Mouse (Mus musculus): Measurements from ENCODE around the gene Gaa. TPM values are rescaled to one million over a fixed set of nuclear protein-coding genes. Genes with fewer than 3 reads are reported as not detected.

Gaa gene
- polyA plus RNA-seq (2014; fragmentation: Illumina TruSeq; extraction: RNeasy Lipid Tissue Mini Kit (QIAGEN cat#74804); ENCODE audit: low read depth, low replicate concordance), result 98.1 TPM

DNA sequence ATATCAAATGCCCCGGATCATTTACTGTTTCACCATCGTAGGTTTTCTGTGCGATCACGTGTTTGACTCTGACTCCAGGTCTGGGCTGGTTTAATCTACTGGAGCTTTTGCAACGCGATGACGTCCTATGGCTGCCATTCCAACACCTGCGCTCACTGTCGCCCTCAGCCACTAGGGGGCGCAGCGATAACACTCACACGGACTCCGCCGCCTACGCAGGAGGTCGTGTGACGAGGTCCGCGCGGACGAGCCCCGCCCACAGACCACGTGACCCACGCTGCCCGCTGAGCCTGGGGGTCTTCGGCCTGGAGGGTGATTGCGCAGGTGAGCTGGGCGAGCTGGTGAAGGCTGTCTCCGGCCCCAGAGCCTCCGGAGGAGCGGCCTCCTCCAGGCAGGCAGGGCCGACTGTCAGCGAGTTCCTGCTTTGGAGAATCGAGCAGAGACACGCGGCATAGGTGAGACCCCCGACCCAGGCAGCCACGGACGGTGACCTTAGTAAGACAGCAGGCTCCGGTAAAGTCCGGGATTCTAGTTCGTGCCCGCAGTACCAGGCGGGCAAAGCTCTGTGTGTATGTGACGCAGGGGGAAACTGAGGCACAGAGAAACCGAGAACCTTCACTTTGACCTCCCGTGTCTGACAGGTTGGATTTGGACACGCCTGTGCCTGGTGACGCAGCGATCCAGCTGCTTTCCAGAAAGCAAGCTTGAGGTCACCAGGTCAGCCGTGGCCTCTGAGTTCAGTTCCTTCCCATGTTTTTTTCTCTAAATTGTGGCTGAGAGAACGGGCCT, at the start of gene Gaa:
Gene Gaa (plus strand): TSS at position 120 of the 789 bp plus-strand sequence.

GRCm38 (mm10) chr11:119228091-119228781, 39.5 kb upstream of the Gaa start, which contains the start of the genes Tbc1d16 and Ccdc40:
Tbc1d16 (minus strand) TSS chr11:119228499.
Ccdc40 (plus strand) TSS chr11:119228572.

DNA sequence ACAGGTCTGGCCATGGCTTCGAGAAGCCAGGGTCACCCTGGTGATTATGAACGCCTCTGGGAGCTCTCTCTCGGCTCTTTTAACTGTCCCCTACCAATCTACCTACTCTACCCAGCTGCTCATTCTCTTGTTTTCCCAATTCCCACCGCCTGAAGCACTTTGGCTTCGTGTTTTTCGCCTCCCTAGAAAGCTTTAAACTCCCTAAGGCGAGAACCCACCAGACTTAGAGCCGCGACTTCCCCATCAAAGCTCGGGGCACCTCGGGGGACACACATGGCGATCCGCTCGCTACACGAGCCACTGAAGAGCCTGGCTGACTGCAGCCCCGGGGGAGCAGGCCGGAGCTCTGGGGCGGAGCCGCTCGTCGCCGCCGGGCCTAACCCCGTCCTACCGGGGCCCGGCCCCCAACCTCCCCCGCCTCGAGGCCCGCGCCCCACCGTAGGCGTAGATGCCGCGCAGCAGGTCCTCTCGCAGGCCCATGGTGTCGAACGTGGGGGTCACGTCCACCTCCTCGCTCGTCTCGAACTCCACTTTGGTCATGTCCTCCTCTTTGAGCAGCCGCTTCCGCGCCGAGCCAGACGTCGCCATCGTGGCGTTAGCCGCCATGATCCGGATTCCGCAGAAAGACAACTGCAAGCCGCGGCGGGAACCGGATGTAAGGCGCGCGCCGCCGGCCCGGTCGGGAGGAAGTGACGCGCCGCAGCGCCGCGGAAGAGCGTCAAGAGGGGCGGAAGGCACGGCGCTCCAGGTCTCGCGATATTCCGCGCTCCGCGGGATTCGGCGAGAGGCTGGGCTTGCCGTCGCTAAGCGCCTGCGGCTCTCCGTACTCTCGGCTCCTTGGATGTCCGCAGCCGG, 31.9 kb downstream of the Gaa start, which contains the start of gene Eif4a3:
Gene Eif4a3 (minus strand): TSS at position 699 of the 855 bp plus-strand sequence.

GRCm38 (mm10) chr11:119307658-119307867, 39.9 kb downstream of the Gaa start, which contains the start of gene Card14:
Card14 (plus strand) TSS chr11:119307768.

Other genes with a start within 250 kb of the Gaa start
- gene Cbx2, start 244.9 kb upstream of the Gaa start, polyA plus RNA-seq (2014; fragmentation: Illumina TruSeq; extraction: RNeasy Lipid Tissue Mini Kit (QIAGEN cat#74804); ENCODE audit: low read depth, low replicate concordance), result 2.7 TPM
- gene Cbx8, start 226.9 kb upstream of the Gaa start, polyA plus RNA-seq (2014; fragmentation: Illumina TruSeq; extraction: RNeasy Lipid Tissue Mini Kit (QIAGEN cat#74804); ENCODE audit: low read depth, low replicate concordance), result 6.0 TPM
- 15.9 TPM for gene Cbx4, start 181.7 kb upstream of the Gaa start, polyA plus RNA-seq (2014; fragmentation: Illumina TruSeq; extraction: RNeasy Lipid Tissue Mini Kit (QIAGEN cat#74804); ENCODE audit: low read depth, low replicate concordance)
- 11.0 TPM for gene Tbc1d16, start 39.4 kb upstream of the Gaa start, polyA plus RNA-seq (2014; fragmentation: Illumina TruSeq; extraction: RNeasy Lipid Tissue Mini Kit (QIAGEN cat#74804); ENCODE audit: low read depth, low replicate concordance)
- 7.2 TPM for gene Ccdc40, start 39.3 kb upstream of the Gaa start, polyA plus RNA-seq (2014; fragmentation: Illumina TruSeq; extraction: RNeasy Lipid Tissue Mini Kit (QIAGEN cat#74804); ENCODE audit: low read depth, low replicate concordance)
- 79.4 TPM for gene Eif4a3, start 32.2 kb downstream of the Gaa start, polyA plus RNA-seq (2014; fragmentation: Illumina TruSeq; extraction: RNeasy Lipid Tissue Mini Kit (QIAGEN cat#74804); ENCODE audit: low read depth, low replicate concordance)
- 2.5 TPM for gene Card14, start 39.9 kb downstream of the Gaa start, polyA plus RNA-seq (2014; fragmentation: Illumina TruSeq; extraction: RNeasy Lipid Tissue Mini Kit (QIAGEN cat#74804); ENCODE audit: low read depth, low replicate concordance)
- gene Sgsh, start 87.6 kb downstream of the Gaa start, polyA plus RNA-seq (2014; fragmentation: Illumina TruSeq; extraction: RNeasy Lipid Tissue Mini Kit (QIAGEN cat#74804); ENCODE audit: low read depth, low replicate concordance), result 12.3 TPM
- 9.0 TPM for gene Slc26a11, start 87.7 kb downstream of the Gaa start, polyA plus RNA-seq (2014; fragmentation: Illumina TruSeq; extraction: RNeasy Lipid Tissue Mini Kit (QIAGEN cat#74804); ENCODE audit: low read depth, low replicate concordance)
- 36.8 TPM for gene Rnf213, start 125.2 kb downstream of the Gaa start, polyA plus RNA-seq (2014; fragmentation: Illumina TruSeq; extraction: RNeasy Lipid Tissue Mini Kit (QIAGEN cat#74804); ENCODE audit: low read depth, low replicate concordance)
- 15.1 TPM for gene Endov, start 223.5 kb downstream of the Gaa start, polyA plus RNA-seq (2014; fragmentation: Illumina TruSeq; extraction: RNeasy Lipid Tissue Mini Kit (QIAGEN cat#74804); ENCODE audit: low read depth, low replicate concordance)